Mouse (Mus musculus) liver, adult 2 months (tissue): ENCODE results near the gene Hmg20b. TPM values are rescaled to one million over a fixed set of nuclear protein-coding genes. Genes with fewer than 3 reads are reported as not detected.

Experiments
- DNase-seq: peaks from one replicate; pipeline ENCODE4 v3.0.0-alpha.2; 2011; ENCODE audit warnings: low read depth, low spot score; ENCODE audit errors: extremely low read depth
- H3K27ac ChIP-seq: fragments of 200-500 bp; replicated peaks from 2 replicates; pipeline ENCODE4 v1.5.1; 2012; ENCODE audit warnings: low read depth, mild to moderate bottlenecking, control low read depth, inconsistent platforms, low read length; ENCODE audit not compliant: insufficient read depth
- H3K27me3 ChIP-seq: fragments of 200-500 bp; 2 replicates; pipeline ENCODE4 v1.6.1; 2012; ENCODE audit warnings: mild to moderate bottlenecking, moderate library complexity, low read length, inconsistent platforms; ENCODE audit not compliant: control insufficient read depth, insufficient read depth
- H3K36me3 ChIP-seq: fragments of 200-500 bp; 2 replicates; pipeline ENCODE4 v1.6.1; 2012; ENCODE audit warnings: low read length, inconsistent platforms; ENCODE audit not compliant: control insufficient read depth, insufficient read depth
- H3K4me1 ChIP-seq: fragments of 200-500 bp; 2 replicates; pipeline ENCODE4 v1.6.1; 2011; ENCODE audit warnings: low read length; ENCODE audit not compliant: control insufficient read depth, insufficient read depth
- H3K4me3 ChIP-seq: fragments of 200-500 bp; 2 replicates; pipeline ENCODE4 v1.5.1; 2011; ENCODE audit warnings: low read depth, mild to moderate bottlenecking, control low read depth, low read length, moderate library complexity; ENCODE audit not compliant: insufficient read depth
- H3K79me2 ChIP-seq: fragments of 200-500 bp; 2 replicates; pipeline ENCODE4 v1.6.1; 2012; ENCODE audit warnings: inconsistent platforms, mild to moderate bottlenecking, low read length, moderate library complexity; ENCODE audit not compliant: control insufficient read depth, insufficient read depth
- H3K9ac ChIP-seq: fragments of 200-500 bp; 2 replicates; pipeline ENCODE4 v1.6.1; 2012; ENCODE audit warnings: low read depth, mild to moderate bottlenecking, control low read depth, inconsistent platforms, low read length
- CTCF ChIP-seq: fragments of 200-500 bp; IDR thresholded peaks from 2 replicates; pipeline ENCODE4 v1.5.1; 2011; ENCODE audit warnings: low read depth, low read length, control low read depth
- POLR2A ChIP-seq: fragments of 200-500 bp; IDR thresholded peaks from 2 replicates; pipeline ENCODE4 v1.6.1; 2011; ENCODE audit warnings: low read length, control low read depth; ENCODE audit not compliant: insufficient read depth; ENCODE audit errors: extremely low read depth
- WGBS: fragments of 180-500 bp; shearing (Covaris S2); methylation state at CpG from one replicate; pipeline ENCODE4 v1.1.7; 2018; 5-methylcytosine and 5-hydroxymethylcytosine counted together
- polyA plus RNA-seq: library from polyadenylated mRNA; depleted of rRNA; stranded (reverse); fragments of >200 nt; gene quantifications from 2 replicates; pipeline ENCODE4 v1.2.3, GENCODE M21; 2012
- total RNA-seq: library from RNA; depleted of rRNA; stranded (reverse); fragments of >200 nt; gene quantifications from 2 replicates; pipeline ENCODE4 v1.2.3, GENCODE M21; 2014

Hmg20b gene
- total and polyA plus RNA-seq, 2 experiments, result 9.9 to 54.0 TPM

DNA sequence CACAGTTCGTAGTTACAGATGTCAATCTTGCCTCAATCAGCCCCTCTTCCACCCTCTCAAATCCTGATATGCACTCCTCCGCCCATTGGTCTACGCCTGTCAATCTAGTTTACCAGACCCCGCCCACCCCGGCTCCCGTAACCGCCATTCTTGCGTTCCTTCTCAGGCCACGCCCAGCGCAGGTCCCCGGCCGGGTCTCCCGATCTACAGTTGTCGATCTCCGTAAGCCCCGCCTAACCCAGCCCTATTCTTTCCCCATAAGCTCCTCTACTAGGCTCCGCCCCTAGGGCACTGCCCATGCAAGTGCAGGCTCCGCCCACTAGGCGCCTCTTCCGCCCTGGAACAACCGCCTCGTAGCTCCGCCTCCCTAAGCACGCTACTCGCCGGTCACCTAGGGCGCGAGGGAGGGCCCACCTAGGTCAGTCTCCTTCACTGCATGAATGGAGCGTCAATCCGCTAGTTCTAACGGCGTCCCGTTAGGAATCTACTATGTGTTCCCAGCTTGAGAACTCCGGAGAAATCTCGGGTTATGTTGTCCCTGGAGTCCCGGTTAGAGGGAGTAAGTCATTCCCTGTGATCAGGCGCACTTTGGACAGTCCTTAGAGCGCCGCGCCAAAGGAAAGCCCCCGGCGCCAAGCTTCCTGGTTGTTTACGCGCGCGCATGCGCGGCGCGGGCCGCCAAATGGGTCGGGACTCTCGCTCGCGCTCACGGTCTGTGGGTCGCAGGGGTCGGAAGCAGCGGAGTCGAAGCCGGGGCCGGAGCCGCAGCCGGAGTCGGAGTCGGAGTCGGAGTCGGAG is 29.5 kb downstream of the Hmg20b start, which contains the start of gene Cactin:
Gene Cactin (plus strand): TSS at position 554 of the 798 bp plus-strand sequence.
- under 1% methylated on average over 68 of the region's 68 CpGs for WGBS
- H3K36me3 ChIP-seq, result peaks cover 2% of the 10 kb centered on the region; the same call in 1 of the 2 replicates
- H3K4me1 ChIP-seq, result peaks cover 18% of the 10 kb centered on the region
- H3K27ac ChIP-seq, result peak within 1 kb of the TSS; percentile 96
- peak within 1 kb of the TSS; percentile 96 for H3K4me3 ChIP-seq
- peak; percentile 65; the same call in 1 of the 2 replicates for TF ChIP-seq POLR2A
- no peak for TF ChIP-seq CTCF
- peaks cover 9% of the 10 kb centered on the region; the same call in 1 of the 2 replicates for H3K79me2 ChIP-seq
- peak within 1 kb of the TSS; percentile 94 for H3K9ac ChIP-seq
- DNase-seq, result peak; percentile 100
- H3K27me3 ChIP-seq, result no peaks in the 10 kb centered on the region

- Histone ChIP-seq H3K79me2 (peaks cover 9% of the 10 kb centered on the region; the same call in 1 of the 2 replicates), H3K4me1 (peaks cover 18% of the 10 kb centered on the region), H3K27me3 (no peaks in the 10 kb centered on the region), H3K27ac (peak overlapping the region; percentile 74), H3K36me3 (no peaks in the 10 kb centered on the region; the same call in 1 of the 2 replicates), H3K4me3 (peak overlapping the region; percentile 36), H3K9ac (peak overlapping the region; percentile 73)
- DNase-seq, result no peak
- WGBS, result 1% methylated on average over 38 of the region's 38 CpGs
- TF ChIP-seq POLR2A, result 0 out of 2 replicates have a peak, but pooled peaks have one; percentile 33
- no peak for TF ChIP-seq CTCF
Observed at GRCm38 (mm10) chr10:81319741-81320549, 30.3 kb downstream of the Hmg20b start.

DNA sequence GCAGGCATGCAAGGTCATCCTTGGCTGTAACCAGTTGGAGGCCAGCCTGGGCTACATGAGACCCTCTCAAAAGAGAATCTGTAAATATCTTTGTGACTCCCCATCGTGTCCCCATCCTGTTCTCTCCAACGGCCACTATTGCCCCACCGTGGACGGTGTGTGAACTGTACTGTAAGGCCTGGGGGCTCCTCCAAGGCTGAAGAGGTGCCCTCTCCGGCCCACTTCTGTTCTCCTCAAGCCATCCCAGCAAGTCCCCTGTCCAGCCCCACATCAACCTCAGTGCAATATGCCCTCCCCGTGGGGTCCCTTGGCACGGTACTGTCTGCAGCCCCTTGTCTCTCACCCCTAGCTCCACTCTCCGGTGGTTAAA is 31.0 kb downstream of the Hmg20b start:
- TF ChIP-seq POLR2A (no peak), CTCF (no peak)
- no peaks in the 10 kb centered on the region for H3K27me3 ChIP-seq
- WGBS, result 43% methylated on average over 8 of the region's 8 CpGs
- no peak for DNase-seq
- peak overlapping the region; percentile 73; the same call in 1 of the 2 replicates for H3K9ac ChIP-seq
- peaks cover 18% of the 10 kb centered on the region for H3K4me1 ChIP-seq
- no peak overlapping the region for H3K4me3 ChIP-seq
- no peaks in the 10 kb centered on the region; the same call in 1 of the 2 replicates for H3K36me3 ChIP-seq
- no peak overlapping the region for H3K27ac ChIP-seq
- peaks cover 9% of the 10 kb centered on the region; the same call in 1 of the 2 replicates for H3K79me2 ChIP-seq

DNA sequence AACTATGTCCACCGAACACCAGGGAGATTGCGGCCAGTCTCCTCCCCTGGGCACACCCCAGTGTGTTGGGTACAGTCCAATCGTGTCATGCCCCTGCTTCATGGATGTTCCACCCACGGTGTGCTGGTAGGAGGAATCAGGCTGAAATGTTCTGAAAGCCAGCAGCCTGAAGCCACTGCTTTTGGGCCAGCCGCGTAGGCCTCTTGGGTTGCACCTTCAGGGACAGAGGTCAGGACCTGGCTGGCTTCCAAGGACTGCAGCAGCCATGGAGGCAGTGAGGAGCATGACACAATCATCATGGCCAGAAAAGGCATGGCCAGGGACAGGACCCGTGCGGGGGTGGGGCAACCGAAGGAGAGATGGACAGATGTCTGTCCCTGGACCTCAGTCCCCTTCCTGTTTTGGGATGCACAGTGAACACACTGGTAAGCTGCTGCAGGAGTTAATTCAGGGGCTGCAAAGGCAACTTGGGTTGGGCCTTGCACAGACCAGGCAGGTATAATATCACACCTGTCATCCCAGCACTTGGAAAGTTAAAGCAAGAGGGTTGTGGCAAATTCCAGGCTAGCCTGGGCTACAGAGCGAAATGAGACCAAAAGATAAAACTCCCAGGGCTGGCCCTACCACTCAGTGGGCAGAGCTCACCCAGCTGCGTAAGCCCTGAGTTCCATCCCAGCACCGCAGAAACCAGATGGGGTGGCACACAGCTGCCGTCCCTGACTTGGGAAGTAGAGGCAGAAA is 31.5 kb downstream of the Hmg20b start:
- TF ChIP-seq POLR2A (no peak), CTCF (no peak)
- Histone ChIP-seq H3K27ac (no peak overlapping the region; the same call in 1 of the 2 replicates), H3K4me1 (peaks cover 18% of the 10 kb centered on the region), H3K36me3 (no peaks in the 10 kb centered on the region; the same call in 1 of the 2 replicates), H3K79me2 (peaks cover 9% of the 10 kb centered on the region; the same call in 1 of the 2 replicates), H3K9ac (no peak overlapping the region), H3K4me3 (no peak overlapping the region), H3K27me3 (no peaks in the 10 kb centered on the region)
- DNase-seq, result peak; percentile 69
- WGBS, result 40% methylated on average over 13 of the region's 13 CpGs

- Histone ChIP-seq H3K27ac (no peak overlapping the region), H3K27me3 (no peaks in the 10 kb centered on the region), H3K79me2 (peaks cover 4% of the 10 kb centered on the region; the same call in 1 of the 2 replicates), H3K9ac (no peak overlapping the region), H3K4me1 (peaks cover 18% of the 10 kb centered on the region), H3K4me3 (no peak overlapping the region), H3K36me3 (no peaks in the 10 kb centered on the region)
- DNase-seq, result no peak
- TF ChIP-seq POLR2A, result no peak
- no peak for TF ChIP-seq CTCF
- 72% methylated on average over 20 of the region's 20 CpGs for WGBS
Observed at GRCm38 (mm10) chr10:81317273-81317672, 33.0 kb downstream of the Hmg20b start.
